Mouse (Mus musculus) limb, embryonic 12.5 days (tissue): ENCODE measurements around the gene Inhbb. TPM values are rescaled to one million over a fixed set of nuclear protein-coding genes. Genes with fewer than 3 reads are reported as not detected.

ENCODE experiments used
- ATAC-seq: fragments of 200-750 bp; cut with Nextera tagmentation; 2 replicates; pipeline ENCODE4 v1.8.0; 2017; ENCODE audit warnings: low read depth, moderate TSS enrichment; ENCODE audit not compliant: insufficient number of reproducible peaks, insufficient read depth, low FRiP score, low TSS enrichment
- H3K27ac ChIP-seq: fragments of 300-500 bp; sonication (generic); 2 replicates; pipeline ENCODE4 v1.5.1; 2016; ENCODE audit warnings: mild to moderate bottlenecking, moderate library complexity
- H3K27me3 ChIP-seq: fragments of 300-500 bp; sonication (generic); 2 replicates; pipeline ENCODE4 v1.6.1; 2016; ENCODE audit warnings: mild to moderate bottlenecking, moderate library complexity
- H3K36me3 ChIP-seq: fragments of 300-500 bp; sonication (generic); 2 replicates; pipeline ENCODE4 v1.6.1; 2016; ENCODE audit warnings: mild to moderate bottlenecking, moderate library complexity
- H3K4me1 ChIP-seq: fragments of 300-500 bp; sonication (generic); replicated peaks from 2 replicates; pipeline ENCODE4 v1.6.1; 2016
- H3K4me2 ChIP-seq: fragments of 300-500 bp; sonication (generic); 2 replicates; pipeline ENCODE4 v1.6.1; 2016; ENCODE audit warnings: mild to moderate bottlenecking, moderate library complexity
- H3K4me3 ChIP-seq: fragments of 300-500 bp; sonication (generic); replicated peaks from 2 replicates; pipeline ENCODE4 v1.5.1; 2016; ENCODE audit warnings: mild to moderate bottlenecking
- H3K9ac ChIP-seq: fragments of 300-500 bp; sonication (generic); replicated peaks from 2 replicates; pipeline ENCODE4 v1.6.1; 2016; ENCODE audit warnings: mild to moderate bottlenecking, moderate library complexity
- H3K9me3 ChIP-seq: fragments of 300-500 bp; sonication (generic); 2 replicates; pipeline ENCODE4 v1.6.1; 2016; ENCODE audit warnings: mild to moderate bottlenecking, moderate library complexity
- WGBS: fragments of 180-500 bp; shearing (Covaris S2); methylation state at CpG from one replicate; pipeline ENCODE4 v1.1.7; 2016; 5-methylcytosine and 5-hydroxymethylcytosine counted together
- polyA plus RNA-seq: library from polyadenylated mRNA; unstranded; fragments of >200 nt; fragmentation: Nextera tagmentation; extraction: Ambion mirVana; gene quantifications from 2 replicates; pipeline ENCODE4 v1.2.1, GENCODE M21; 2016

Gene Inhbb
- polyA plus RNA-seq, 1 experiment from 2014 or later, result 0.41 TPM

- H3K4me3 ChIP-seq, result no peak overlapping the region
- H3K9ac ChIP-seq, result no peak overlapping the region
- H3K27ac ChIP-seq, result no peak overlapping the region
- H3K36me3 ChIP-seq, result no peaks in the 10 kb centered on the region
- WGBS, result 71% methylated on average over 5 of the region's 5 CpGs
- ATAC-seq, result no peak; the same call in 1 of the 2 replicates
- H3K4me1 ChIP-seq, result no peaks in the 10 kb centered on the region
- no peak overlapping the region for H3K4me2 ChIP-seq
- H3K27me3 ChIP-seq, result no peaks in the 10 kb centered on the region
- H3K9me3 ChIP-seq, result no peaks in the 10 kb centered on the region
Observed at GRCm38 (mm10) chr1:119375376-119375775, 46.7 kb downstream of the Inhbb start.

GRCm38 (mm10) chr1:119367546-119367945, 54.5 kb downstream of the Inhbb start:
- Histone ChIP-seq H3K9ac (no peak overlapping the region), H3K27me3 (no peaks in the 10 kb centered on the region), H3K4me2 (no peak overlapping the region), H3K36me3 (no peaks in the 10 kb centered on the region), H3K4me1 (no peaks in the 10 kb centered on the region), H3K9me3 (no peaks in the 10 kb centered on the region), H3K4me3 (no peak overlapping the region), H3K27ac (no peak overlapping the region)
- 63% methylated on average over 12 of the region's 12 CpGs for WGBS
- no peak for ATAC-seq

GRCm38 (mm10) chr1:119366315-119366714, 55.7 kb downstream of the Inhbb start:
- Histone ChIP-seq H3K27me3 (no peaks in the 10 kb centered on the region), H3K4me3 (no peak overlapping the region), H3K4me1 (no peaks in the 10 kb centered on the region), H3K4me2 (no peak overlapping the region), H3K36me3 (no peaks in the 10 kb centered on the region), H3K9me3 (peaks cover 9% of the 10 kb centered on the region; the same call in 1 of the 2 replicates), H3K9ac (no peak overlapping the region), H3K27ac (no peak overlapping the region)
- 71% methylated on average over 6 of the region's 6 CpGs for WGBS
- no peak for ATAC-seq

Other genes with a start within 250 kb of the Inhbb start
- 112 TPM in 2 replicates for gene Ralb, start 82.5 kb upstream of the Inhbb start, polyA plus RNA-seq
- 23.2 and 24.7 TPM in 2 replicates for gene Tmem185b, start 103.9 kb upstream of the Inhbb start, polyA plus RNA-seq
- gene Epb41l5, start 226.8 kb upstream of the Inhbb start, polyA plus RNA-seq, result 12.4 and 15.4 TPM in 2 replicates